Mouse (Mus musculus) neural tube, embryonic 12.5 days (tissue): ENCODE results near the gene Zfp335. TPM values are rescaled to one million over a fixed set of nuclear protein-coding genes. Genes with fewer than 3 reads are reported as not detected.

ENCODE experiments used
- ATAC-seq: fragments of 200-750 bp; cut with Nextera tagmentation; 2 replicates; pipeline ENCODE4 v1.8.0; 2017; ENCODE audit warnings: low read depth, mild to moderate bottlenecking, moderate TSS enrichment, moderate library complexity; ENCODE audit not compliant: low FRiP score
- H3K27ac ChIP-seq: fragments of 300-500 bp; sonication (generic); 2 replicates; pipeline ENCODE4 v1.5.1; 2016
- H3K27me3 ChIP-seq: fragments of 300-500 bp; sonication (generic); replicated peaks from 2 replicates; pipeline ENCODE4 v1.6.1; 2016; ENCODE audit warnings: mild to moderate bottlenecking
- H3K36me3 ChIP-seq: fragments of 300-500 bp; sonication (generic); 2 replicates; pipeline ENCODE4 v1.6.1; 2016; ENCODE audit warnings: mild to moderate bottlenecking
- H3K4me1 ChIP-seq: fragments of 300-500 bp; sonication (generic); 2 replicates; pipeline ENCODE4 v1.6.1; 2016
- H3K4me2 ChIP-seq: fragments of 300-500 bp; sonication (generic); replicated peaks from 2 replicates; pipeline ENCODE4 v1.6.1; 2016; ENCODE audit warnings: mild to moderate bottlenecking
- H3K4me3 ChIP-seq: fragments of 300-500 bp; sonication (generic); 2 replicates; pipeline ENCODE4 v1.5.1; 2016
- H3K9ac ChIP-seq: fragments of 300-500 bp; sonication (generic); 2 replicates; pipeline ENCODE4 v1.6.1; 2016; ENCODE audit warnings: mild to moderate bottlenecking
- H3K9me3 ChIP-seq: fragments of 300-500 bp; sonication (generic); 2 replicates; pipeline ENCODE4 v1.6.1; 2016; ENCODE audit warnings: mild to moderate bottlenecking
- WGBS: fragments of 180-500 bp; shearing (Covaris S2); methylation state at CpG from one replicate; pipeline ENCODE4 v1.1.7; 2016; 5-methylcytosine and 5-hydroxymethylcytosine counted together
- polyA plus RNA-seq: library from polyadenylated mRNA; unstranded; fragments of >200 nt; fragmentation: Nextera tagmentation; extraction: Ambion mirVana; gene quantifications from 2 replicates; pipeline ENCODE4 v1.2.1, GENCODE M21; 2016

Zfp335 gene
- polyA plus RNA-seq, 1 experiment from 2014 or later, result 17.2 TPM

GRCm38 (mm10) chr2:164906071-164906470 lies 5.5 kb downstream of the Zfp335 start:
- 97% methylated on average over 4 of the region's 4 CpGs for WGBS

DNA sequence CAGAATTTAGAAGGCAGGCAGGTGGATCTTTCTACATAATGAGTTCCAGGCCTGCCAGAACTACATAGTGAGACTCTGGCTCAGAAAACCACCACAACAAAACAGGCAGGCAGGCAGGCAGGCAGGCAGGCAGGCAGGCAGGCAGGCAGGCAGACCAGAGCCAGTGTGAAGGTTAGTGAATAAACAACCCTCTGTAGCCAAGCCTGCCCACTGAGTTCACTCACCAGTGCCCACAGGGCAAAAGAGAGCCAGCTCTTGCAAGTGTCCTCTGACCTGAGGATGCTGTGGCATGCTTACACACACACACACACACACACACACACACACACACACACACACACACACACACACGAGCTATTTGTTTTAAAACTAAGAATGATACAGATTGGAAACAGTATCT lies 8.1 kb downstream of the Zfp335 start:
- Histone ChIP-seq H3K9ac (no peak overlapping the region), H3K4me2 (no peak overlapping the region), H3K36me3 (peaks cover 100% of the 10 kb centered on the region), H3K9me3 (peaks cover 7% of the 10 kb centered on the region; the same call in 1 of the 2 replicates), H3K4me1 (no peaks in the 10 kb centered on the region), H3K27me3 (no peaks in the 10 kb centered on the region), H3K4me3 (no peak overlapping the region), H3K27ac (no peak overlapping the region)
- no peak for ATAC-seq
- WGBS, result 83% methylated on average over 1 of the region's 1 CpGs

More at GRCm38 (mm10) chr2:164906071-164906470, 5.5 kb downstream of the Zfp335 start:
- Histone ChIP-seq H3K36me3 (peaks cover 85% of the 10 kb centered on the region), H3K27me3 (no peaks in the 10 kb centered on the region), H3K27ac (no peak overlapping the region), H3K4me2 (no peak overlapping the region), H3K9me3 (peaks cover 7% of the 10 kb centered on the region; the same call in 1 of the 2 replicates), H3K4me3 (no peak overlapping the region), H3K4me1 (peaks cover 18% of the 10 kb centered on the region), H3K9ac (no peak overlapping the region)
- no peak for ATAC-seq

DNA sequence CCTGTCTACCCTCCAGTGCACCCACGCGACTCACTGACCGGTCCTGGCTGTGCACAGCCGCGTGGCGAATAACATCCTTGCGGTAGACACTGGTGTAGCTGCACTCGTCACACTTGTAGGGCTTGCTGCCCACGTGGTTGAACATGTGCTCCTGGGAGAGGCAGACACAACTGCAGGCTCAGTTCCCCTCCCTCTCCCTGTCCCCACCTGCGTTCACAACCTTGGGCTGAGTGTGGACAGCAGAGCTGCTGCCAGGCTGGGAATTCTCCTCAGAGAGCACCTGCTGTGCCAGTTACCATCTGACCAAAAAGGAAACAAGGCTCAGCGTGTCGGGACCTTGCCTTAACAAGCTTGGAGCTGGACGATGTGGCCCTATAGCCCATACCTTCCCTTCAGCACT lies 10.2 kb downstream of the Zfp335 start:
- Histone ChIP-seq H3K4me2 (no peak overlapping the region), H3K4me3 (no peak overlapping the region), H3K36me3 (peaks cover 100% of the 10 kb centered on the region), H3K9me3 (peaks cover 4% of the 10 kb centered on the region; the same call in 1 of the 2 replicates), H3K9ac (no peak overlapping the region), H3K27ac (no peak overlapping the region), H3K27me3 (no peaks in the 10 kb centered on the region), H3K4me1 (no peaks in the 10 kb centered on the region)
- ATAC-seq, result no peak
- WGBS, result 95% methylated on average over 13 of the region's 13 CpGs

GRCm38 (mm10) chr2:164899723-164900459 lies 11.7 kb downstream of the Zfp335 start:
- H3K4me2 ChIP-seq, result no peak overlapping the region
- H3K9me3 ChIP-seq, result no peaks in the 10 kb centered on the region
- H3K27ac ChIP-seq, result no peak overlapping the region
- H3K36me3 ChIP-seq, result peaks cover 100% of the 10 kb centered on the region
- no peak overlapping the region for H3K9ac ChIP-seq
- no peak overlapping the region for H3K4me3 ChIP-seq
- no peaks in the 10 kb centered on the region for H3K27me3 ChIP-seq
- no peaks in the 10 kb centered on the region for H3K4me1 ChIP-seq
- WGBS, result 94% methylated on average over 16 of the region's 16 CpGs
- ATAC-seq, result no peak

DNA sequence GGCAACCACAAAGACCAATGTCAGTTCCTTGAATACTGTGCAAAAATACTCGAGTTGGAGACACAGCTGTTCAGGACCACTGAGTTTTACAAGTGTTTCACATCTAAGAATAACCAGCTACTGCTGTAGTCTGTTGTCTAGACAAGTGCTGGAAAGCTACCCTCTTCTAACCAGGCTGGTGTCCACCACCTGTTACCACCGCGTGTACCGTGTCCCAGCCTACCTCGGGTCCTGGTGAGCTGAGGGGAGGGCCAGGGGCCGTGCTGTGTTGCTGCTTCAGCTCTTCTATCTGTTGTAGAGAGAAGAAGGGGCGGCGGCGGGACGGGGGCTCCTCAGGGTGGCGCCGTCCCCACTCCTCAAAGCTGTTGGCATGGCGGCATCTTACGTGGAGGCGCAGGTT lies 12.5 kb downstream of the Zfp335 start:
- H3K27me3 ChIP-seq, result no peaks in the 10 kb centered on the region
- H3K27ac ChIP-seq, result no peak overlapping the region
- ATAC-seq, result no peak
- 92% methylated on average over 15 of the region's 15 CpGs for WGBS
- no peaks in the 10 kb centered on the region for H3K9me3 ChIP-seq
- H3K4me2 ChIP-seq, result no peak overlapping the region
- no peak overlapping the region for H3K9ac ChIP-seq
- no peaks in the 10 kb centered on the region for H3K4me1 ChIP-seq
- peaks cover 100% of the 10 kb centered on the region for H3K36me3 ChIP-seq
- H3K4me3 ChIP-seq, result no peak overlapping the region

- ATAC-seq, result no peak
- Histone ChIP-seq H3K36me3 (peaks cover 100% of the 10 kb centered on the region), H3K9ac (no peak overlapping the region), H3K4me1 (no peaks in the 10 kb centered on the region), H3K27me3 (no peaks in the 10 kb centered on the region), H3K9me3 (no peaks in the 10 kb centered on the region), H3K27ac (no peak overlapping the region), H3K4me3 (no peak overlapping the region), H3K4me2 (no peak overlapping the region)
- 96% methylated on average over 7 of the region's 7 CpGs for WGBS
These were observed 13.5 kb downstream of the Zfp335 start for GRCm38 (mm10) chr2:164898008-164898407.

GRCm38 (mm10) chr2:164895885-164896284 lies 15.7 kb downstream of the Zfp335 start:
- H3K27ac ChIP-seq, result no peak overlapping the region
- no peaks in the 10 kb centered on the region for H3K9me3 ChIP-seq
- WGBS, result 96% methylated on average over 6 of the region's 6 CpGs
- peaks cover 100% of the 10 kb centered on the region for H3K36me3 ChIP-seq
- no peak overlapping the region for H3K9ac ChIP-seq
- no peak for ATAC-seq
- H3K4me3 ChIP-seq, result no peak overlapping the region
- H3K4me2 ChIP-seq, result no peak overlapping the region
- no peaks in the 10 kb centered on the region for H3K27me3 ChIP-seq
- no peaks in the 10 kb centered on the region for H3K4me1 ChIP-seq

- H3K4me2 ChIP-seq, result no peak overlapping the region
- 92% methylated on average over 1 of the region's 1 CpGs for WGBS
- H3K27ac ChIP-seq, result no peak overlapping the region
- no peaks in the 10 kb centered on the region for H3K27me3 ChIP-seq
- H3K9ac ChIP-seq, result no peak overlapping the region
- H3K9me3 ChIP-seq, result no peaks in the 10 kb centered on the region
- H3K36me3 ChIP-seq, result peaks cover 100% of the 10 kb centered on the region
- ATAC-seq, result no peak
- H3K4me3 ChIP-seq, result no peak overlapping the region
- H3K4me1 ChIP-seq, result no peaks in the 10 kb centered on the region
These were observed 16.9 kb downstream of the Zfp335 start for GRCm38 (mm10) chr2:164894644-164895043.

DNA sequence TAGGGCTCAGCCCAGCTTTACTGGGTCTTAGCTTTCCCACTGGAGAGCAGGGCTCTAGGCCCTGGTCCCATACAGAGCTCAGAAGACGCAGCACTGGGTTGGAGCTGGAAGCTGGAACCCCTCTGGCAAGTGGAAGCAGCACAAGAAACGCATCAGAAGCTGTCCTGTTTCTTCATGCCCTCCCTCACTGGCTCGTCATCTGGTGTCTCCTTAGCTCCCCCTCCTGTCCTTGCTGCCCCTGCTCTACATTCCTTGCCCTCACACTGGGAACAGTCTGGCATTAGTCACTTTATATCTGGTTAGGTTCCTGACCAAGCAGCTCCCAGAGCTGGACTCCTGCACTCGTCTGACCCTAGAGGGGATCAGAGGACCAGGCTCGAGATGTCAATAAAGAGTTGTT lies 17.5 kb downstream of the Zfp335 start:
- Histone ChIP-seq H3K27ac (no peak overlapping the region), H3K4me3 (no peak overlapping the region), H3K27me3 (no peaks in the 10 kb centered on the region), H3K36me3 (peaks cover 100% of the 10 kb centered on the region), H3K4me2 (no peak overlapping the region), H3K4me1 (no peaks in the 10 kb centered on the region), H3K9me3 (no peaks in the 10 kb centered on the region), H3K9ac (no peak overlapping the region)
- no peak for ATAC-seq
- WGBS, result 74% methylated on average over 5 of the region's 5 CpGs

DNA sequence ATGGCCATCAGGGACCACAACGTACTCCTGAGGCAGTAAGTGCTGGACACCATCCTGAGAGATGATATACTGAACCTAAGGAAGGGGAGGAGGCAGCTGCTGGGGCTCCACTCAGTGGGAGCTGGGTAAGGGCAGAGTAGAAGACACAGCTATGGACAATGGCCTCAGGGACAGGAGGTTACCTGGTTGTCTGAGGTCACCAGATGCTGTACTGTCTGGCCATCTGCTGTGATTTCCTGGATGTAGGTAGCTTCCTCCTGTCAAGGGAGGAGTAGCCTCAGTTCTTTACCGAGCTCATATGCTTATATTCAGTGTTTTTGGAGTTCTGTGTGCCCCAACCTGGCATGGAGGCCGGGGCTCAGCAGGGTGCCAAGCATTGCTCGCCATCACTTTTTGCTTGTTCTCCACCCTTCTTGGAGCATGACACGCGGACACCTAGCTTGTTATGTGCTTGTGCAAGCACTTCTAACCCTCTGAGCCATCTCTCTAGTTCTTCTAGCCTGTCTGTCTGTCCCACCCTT lies 18.8 kb downstream of the Zfp335 start:
- Histone ChIP-seq H3K4me2 (no peak overlapping the region), H3K4me3 (no peak overlapping the region), H3K9ac (no peak overlapping the region), H3K4me1 (no peaks in the 10 kb centered on the region), H3K27ac (no peak overlapping the region), H3K9me3 (no peaks in the 10 kb centered on the region), H3K27me3 (no peaks in the 10 kb centered on the region), H3K36me3 (peaks cover 100% of the 10 kb centered on the region)
- 93% methylated on average over 6 of the region's 6 CpGs for WGBS
- ATAC-seq, result no peak

DNA sequence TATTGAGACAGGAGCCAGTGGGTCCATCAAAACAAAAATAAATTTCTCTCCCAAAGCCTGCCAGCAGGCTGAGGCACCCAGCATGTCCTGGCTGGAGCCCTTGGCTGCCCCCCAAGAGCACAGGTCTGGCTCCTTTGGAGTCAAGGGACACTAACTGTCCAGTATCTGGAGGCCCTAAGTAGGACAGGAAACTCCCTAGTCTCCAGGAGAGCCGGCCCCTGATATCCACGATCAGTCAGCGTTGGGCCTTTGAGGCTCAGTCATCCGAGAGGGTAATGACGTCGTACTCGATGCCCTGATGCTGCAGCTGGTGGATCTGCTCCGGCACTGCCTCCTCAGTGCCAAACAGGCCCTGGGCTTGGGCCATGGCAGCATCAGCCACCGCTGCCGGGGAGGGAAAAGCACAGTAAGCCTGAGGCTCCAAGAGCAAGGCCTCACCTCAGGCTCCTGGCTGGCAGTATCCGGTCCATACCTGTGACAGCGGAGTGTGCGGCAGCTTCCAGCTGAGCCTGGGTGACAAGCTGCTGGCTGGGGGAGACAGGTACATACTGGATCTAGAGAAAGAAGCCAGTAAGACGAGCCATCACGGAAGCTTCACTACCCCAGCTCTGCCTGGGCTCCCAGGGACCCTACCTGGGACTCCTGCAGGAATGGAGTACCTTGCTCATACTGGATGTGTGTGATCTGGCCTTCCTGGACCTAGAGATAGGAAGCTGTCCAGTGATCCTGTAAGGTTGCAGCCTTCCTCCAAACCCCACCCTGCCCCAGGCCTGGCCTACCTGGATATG lies 19.5 kb downstream of the Zfp335 start:
- WGBS, result 85% methylated on average over 15 of the region's 15 CpGs
- no peak overlapping the region for H3K4me3 ChIP-seq

GRCm38 (mm10) chr2:164891056-164891834 lies 20.3 kb downstream of the Zfp335 start:
- H3K9me3 ChIP-seq, result no peaks in the 10 kb centered on the region
- no peaks in the 10 kb centered on the region for H3K27me3 ChIP-seq
- no peak for ATAC-seq
- 90% methylated on average over 13 of the region's 13 CpGs for WGBS
- H3K4me2 ChIP-seq, result no peak overlapping the region
- no peak overlapping the region for H3K9ac ChIP-seq
- H3K4me3 ChIP-seq, result no peak overlapping the region
- H3K27ac ChIP-seq, result 0 out of 2 replicates have a peak overlapping the region, but pooled peaks have one; percentile 4
- no peaks in the 10 kb centered on the region for H3K4me1 ChIP-seq
- peaks cover 100% of the 10 kb centered on the region for H3K36me3 ChIP-seq

More for the DNA sequence above, 19.5 kb downstream of the Zfp335 start:
- no peak for ATAC-seq
- H3K36me3 ChIP-seq, result peaks cover 100% of the 10 kb centered on the region
- H3K27ac ChIP-seq, result no peak overlapping the region
- H3K9me3 ChIP-seq, result no peaks in the 10 kb centered on the region
- no peaks in the 10 kb centered on the region for H3K4me1 ChIP-seq
- H3K4me2 ChIP-seq, result no peak overlapping the region
- no peak overlapping the region for H3K9ac ChIP-seq
- H3K27me3 ChIP-seq, result no peaks in the 10 kb centered on the region
